8 mouse cellular contexts compared by ENCODE assay signal in the genomic region with DNA sequence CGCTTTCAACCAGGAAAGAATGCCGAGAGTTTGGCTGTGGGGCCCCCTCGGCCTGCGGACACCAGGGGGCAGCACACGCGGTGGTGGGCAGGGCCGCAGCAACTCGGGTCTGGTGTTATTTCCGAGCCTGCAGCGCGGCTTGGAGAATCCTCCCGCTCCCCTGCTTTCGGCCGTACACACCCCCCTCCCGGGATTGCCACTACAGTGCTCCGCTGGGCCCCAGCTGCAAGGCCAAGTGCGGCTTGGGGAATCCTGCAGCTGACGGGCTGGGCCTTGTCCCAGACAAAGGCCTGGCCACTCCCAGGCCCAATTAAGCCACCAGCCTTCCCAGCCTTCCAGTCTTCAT. TPM values are rescaled to one million over a fixed set of nuclear protein-coding genes. Genes with fewer than 3 reads are reported as not detected.
DNase-seq lines count a peak whose midpoint lies in the region; ATAC-seq and TF ChIP-seq lines count a peak whose summit lies in the region.

No protein-coding gene starts in this region.

- H3K27me3 ChIP-seq in cerebellum, adult 2 months (ENCODE audit: control insufficient read depth, insufficient read depth, low read length) = peaks cover 29% of the 10 kb centered on the region; the same call in 1 of the 2 replicates
- peaks cover 87% of the 10 kb centered on the region for H3K27me3 ChIP-seq in forebrain, postnatal 0 days (ENCODE audit: insufficient read depth, low read length)
- peaks cover 95% of the 10 kb centered on the region for H3K27me3 ChIP-seq in hindbrain, embryonic 12.5 days
- H3K27me3 ChIP-seq in liver, adult 2 months (ENCODE audit: control insufficient read depth, insufficient read depth, low read length) = peaks cover 6% of the 10 kb centered on the region
- H3K27me3 ChIP-seq in myocyte (ENCODE audit: control insufficient read depth, insufficient read depth, insufficient read length) = no peaks in the 10 kb centered on the region

- H3K36me3 ChIP-seq in forebrain, postnatal 0 days (ENCODE audit: insufficient read depth) = no peaks in the 10 kb centered on the region
- H3K36me3 ChIP-seq in hindbrain, embryonic 12.5 days = no peaks in the 10 kb centered on the region
- no peaks in the 10 kb centered on the region for H3K36me3 ChIP-seq in liver, adult 2 months (ENCODE audit: control insufficient read depth, insufficient read depth, low read length)
- no peaks in the 10 kb centered on the region for H3K36me3 ChIP-seq in myocyte (ENCODE audit: control insufficient read depth, insufficient read depth)

- peak overlapping the region; percentile 61 for H3K4me2 ChIP-seq in forebrain, postnatal 0 days (ENCODE audit: low read depth)
- H3K4me2 ChIP-seq in hindbrain, embryonic 12.5 days (replicated peaks) = peak overlapping the region; percentile 72
- H3K4me2 ChIP-seq in myocyte (ENCODE audit: low read depth) = peak overlapping the region; percentile 99

- H3K9me3 ChIP-seq in forebrain, postnatal 0 days (ENCODE audit: low read length) = no peaks in the 10 kb centered on the region
- H3K9me3 ChIP-seq in hindbrain, embryonic 12.5 days (replicated peaks) = no peaks in the 10 kb centered on the region

- H3ac ChIP-seq in myocyte (ENCODE audit: control insufficient read depth, insufficient read length) = no peak overlapping the region

- H3K4me1 ChIP-seq in cerebellum, adult 2 months (ENCODE audit: control insufficient read depth, insufficient read depth, low read length) = 0 out of 2 replicates have a peak, but pooled peaks cover 5% of the 10 kb centered on the region
- peaks cover 4% of the 10 kb centered on the region; the same call in 1 of the 2 replicates for H3K4me1 ChIP-seq in forebrain, postnatal 0 days (ENCODE audit: insufficient read depth)
- peaks cover 33% of the 10 kb centered on the region for H3K4me1 ChIP-seq in hindbrain, embryonic 12.5 days
- H3K4me1 ChIP-seq in liver, adult 2 months (ENCODE audit: control insufficient read depth, insufficient read depth, low read length) = peaks cover 11% of the 10 kb centered on the region

- TF ChIP-seq CTCF in cerebellum, adult 2 months (IDR thresholded peaks at IDR 0.05; ENCODE audit: borderline replicate concordance, insufficient read depth, low read depth, low read length) = peak; percentile 51; the same call in 1 of the 2 replicates
- TF ChIP-seq CTCF in forebrain, postnatal 0 days (IDR thresholded peaks at IDR 0.05; ENCODE audit: low read depth) = peak; percentile 83
- TF ChIP-seq CTCF in liver, adult 2 months (IDR thresholded peaks at IDR 0.05; ENCODE audit: low read depth, low read length) = peak; percentile 84

- no peak for TF ChIP-seq POLR2A in cerebellum, adult 2 months (IDR thresholded peaks at IDR 0.05; ENCODE audit: borderline replicate concordance, insufficient read depth, low read length)
- TF ChIP-seq POLR2A in liver, adult 2 months (IDR thresholded peaks at IDR 0.05; ENCODE audit: extremely low read depth, insufficient read depth, low read length) = no peak
- TF ChIP-seq POLR2A in myocyte (IDR thresholded peaks at IDR 0.05; ENCODE audit: insufficient read length, low read depth) = no peak

- H3K27ac ChIP-seq in cerebellum, adult 2 months (ENCODE audit: insufficient read depth, low read length) = no peak overlapping the region
- no peak overlapping the region for H3K27ac ChIP-seq in forebrain, postnatal 0 days (ENCODE audit: low read depth, low read length)
- H3K27ac ChIP-seq in hindbrain, embryonic 12.5 days = peak overlapping the region; percentile 55
- H3K27ac ChIP-seq in liver, adult 2 months (replicated peaks; ENCODE audit: insufficient read depth, low read depth, low read length) = peak overlapping the region; percentile 17; the same call in 1 of the 2 replicates

- H3K79me2 ChIP-seq in liver, adult 2 months (ENCODE audit: control insufficient read depth, insufficient read depth, low read length) = no peaks in the 10 kb centered on the region
- no peaks in the 10 kb centered on the region for H3K79me2 ChIP-seq in myocyte (ENCODE audit: control insufficient read depth, insufficient read depth)

- H3K9ac ChIP-seq in forebrain, postnatal 0 days = no peak overlapping the region
- peak overlapping the region; percentile 50; the same call in 1 of the 2 replicates for H3K9ac ChIP-seq in hindbrain, embryonic 12.5 days
- H3K9ac ChIP-seq in liver, adult 2 months (ENCODE audit: low read depth, low read length) = peak overlapping the region; percentile 69

- no peak for ATAC-seq in cerebellum, adult (ENCODE audit: insufficient number of reproducible peaks, low FRiP score, low TSS enrichment)
- peak; percentile 30; the same call in 1 of the 2 replicates for ATAC-seq in forebrain, postnatal 0 days
- ATAC-seq in hindbrain, embryonic 12.5 days (ENCODE audit: low FRiP score) = peak; percentile 65

- H3K4me3 ChIP-seq in cerebellum, adult 2 months (replicated peaks; ENCODE audit: insufficient read depth, low read depth, low read length) = no peak overlapping the region
- H3K4me3 ChIP-seq in forebrain, postnatal 0 days (ENCODE audit: low read depth, low read length) = peak overlapping the region; percentile 14; the same call in 1 of the 2 replicates
- H3K4me3 ChIP-seq in hindbrain, embryonic 12.5 days = peak overlapping the region; percentile 43
- H3K4me3 ChIP-seq in liver, adult 2 months (ENCODE audit: insufficient read depth, low read depth, low read length) = peak overlapping the region; percentile 56; the same call in 1 of the 2 replicates
- peak overlapping the region; percentile 44 for H3K4me3 ChIP-seq in myocyte

- whole genome bisulfite sequencing in cerebellum, adult 2 months = 2% methylated on average over 18 of the region's 18 CpGs
- 0% methylated on average over 18 of the region's 18 CpGs for WGBS in forebrain, postnatal 0 days
- WGBS in hindbrain, embryonic 12.5 days = under 1% methylated on average over 18 of the region's 18 CpGs
- under 1% methylated on average over 18 of the region's 18 CpGs for WGBS in liver, adult 2 months

- DNase-seq in cerebellum, adult 2 months = no peak
- DNase-seq in adrenal gland, postnatal 36 days = peak; percentile 85 to 92
- DNase-seq in forebrain, postnatal 0 days = peak; percentile 67
- DNase-seq in liver, adult 2 months (ENCODE audit: extremely low read depth, low read depth, low spot score) = peak; percentile 42
- DNase-seq in testis, postnatal 10 days (ENCODE audit: low spot score) = peak; percentile 92

TF ChIP-seq in myocyte, 11 proteins besides CTCF, POLR2A, EP300 and RAD21:
- no peak for TF ChIP-seq E2F4 (IDR thresholded peaks at IDR 0.05; ENCODE audit: insufficient read depth)
- peak in 2 of 3 experiments; percentile 54 to 56 for TF ChIP-seq MYOD1 (IDR thresholded peaks at IDR 0.05; ENCODE audit: control insufficient read depth in 1 of 3, insufficient read length in 2 of 3, low read depth in 2 of 3)
- TF ChIP-seq USF1 (IDR thresholded peaks at IDR 0.05; ENCODE audit: low read depth) = no peak
- TF ChIP-seq MYOG (IDR thresholded peaks at IDR 0.05; ENCODE audit: control insufficient read depth in 1 of 3, insufficient read depth in 1 of 3, insufficient read length in 2 of 3, low read depth in 2 of 3) = peak in 2 of 3 experiments; percentile 66 to 85

RNA-seq across cellular contexts. Expression of gene Gm11444, which starts 6.8 kb away (rescaled TPM):
- not detected in 2 replicates for polyA plus RNA-seq in cerebellum, adult 2 months (2012; rRNA removed)
- not detected for total RNA-seq in adrenal gland, postnatal 36 days (2021)
- not detected in 2 replicates for total RNA-seq in forebrain, postnatal 0 days (2014; rRNA removed)
- polyA plus RNA-seq in forebrain, postnatal 0 days (2015; fragmentation: Nextera tagmentation; extraction: Ambion mirVana) = not detected in 2 replicates
- polyA plus RNA-seq in hindbrain, embryonic 12.5 days (2016; fragmentation: Nextera tagmentation; extraction: Ambion mirVana) = not detected in 2 replicates
- not detected in 2 replicates for total RNA-seq in liver, adult 2 months (2014; rRNA removed)
- not detected in 2 replicates for polyA plus RNA-seq in liver, adult 2 months (2012; rRNA removed)
- not detected for polyA plus RNA-seq in myocyte (2012; fragmentation: generic; extraction: Trizol)

RNA-seq across cellular contexts. Expression of gene Tbx2, which starts 11.0 kb away (rescaled TPM):
- 3.2 and 3.5 TPM in 2 replicates for polyA plus RNA-seq in cerebellum, adult 2 months (2012; rRNA removed)
- total RNA-seq in adrenal gland, postnatal 36 days (2021) = 10 to 100 TPM; 22.3 to 29.0 TPM
- total RNA-seq in forebrain, postnatal 0 days (2014; rRNA removed) = 1.9 and 5.1 TPM in 2 replicates
- 0.42 and 0.44 TPM in 2 replicates for polyA plus RNA-seq in forebrain, postnatal 0 days (2015; fragmentation: Nextera tagmentation; extraction: Ambion mirVana)
- polyA plus RNA-seq in hindbrain, embryonic 12.5 days (2016; fragmentation: Nextera tagmentation; extraction: Ambion mirVana) = 3.8 and 4.9 TPM in 2 replicates
- 1.3 and 1.4 TPM in 2 replicates for total RNA-seq in liver, adult 2 months (2014; rRNA removed)
- polyA plus RNA-seq in liver, adult 2 months (2012; rRNA removed) = 2.4 and 3.0 TPM in 2 replicates
- 1.0 TPM for polyA plus RNA-seq in myocyte (2012; fragmentation: generic; extraction: Trizol)

RNA-seq across cellular contexts. Expression of gene Tbx4, which starts 42.9 kb away (rescaled TPM):
- 0.19 and 0.25 TPM in 2 replicates for polyA plus RNA-seq in cerebellum, adult 2 months (2012; rRNA removed)
- not detected for total RNA-seq in adrenal gland, postnatal 36 days (2021)
- total RNA-seq in forebrain, postnatal 0 days (2014; rRNA removed) = 0.15 and 0.33 TPM in 2 replicates
- polyA plus RNA-seq in forebrain, postnatal 0 days (2015; fragmentation: Nextera tagmentation; extraction: Ambion mirVana) = 0.19 TPM in 2 replicates
- polyA plus RNA-seq in hindbrain, embryonic 12.5 days (2016; fragmentation: Nextera tagmentation; extraction: Ambion mirVana) = 0.57 and 0.94 TPM in 2 replicates
- total RNA-seq in liver, adult 2 months (2014; rRNA removed) = not detected in 2 replicates
- polyA plus RNA-seq in liver, adult 2 months (2012; rRNA removed) = 0.02 TPM in 1 of 2 replicates, not detected in the other
- polyA plus RNA-seq in myocyte (2012; fragmentation: generic; extraction: Trizol) = 0.29 TPM

Comparison
In these comparisons a context has a peak if more than half of its experiments do, and no peak if none do; other contexts are left out.
1. DNase-seq: peak in adrenal gland, postnatal 36 days (2 of 2), forebrain, postnatal 0 days (single experiment), liver, adult 2 months (single experiment) and testis, postnatal 10 days (single experiment); none in cerebellum, adult 2 months (0 of 2).
2. H3K27ac ChIP-seq: peak in hindbrain, embryonic 12.5 days (single experiment) and liver, adult 2 months (single experiment); none in cerebellum, adult 2 months (single experiment) and forebrain, postnatal 0 days (single experiment).
3. Peak in every context shown above with its lines, with median percentiles within 50 percentile points of each other: CTCF ChIP-seq and H3K4me2 ChIP-seq.